Mouse (Mus musculus) CH12.LX (cell line): ENCODE data around the gene Phgdh. TPM values are rescaled to one million over a fixed set of nuclear protein-coding genes. Genes with fewer than 3 reads are reported as not detected.

Source experiments
- DNase-seq: peaks from one replicate; pipeline ENCODE4 v3.0.0-alpha.2; 2013; ENCODE audit errors: extremely low read depth
- H3K27ac ChIP-seq: 2 replicates; pipeline ENCODE4 v1.5.1; 2012; ENCODE audit warnings: low read depth, mild to moderate bottlenecking, control low read depth, moderate library complexity; ENCODE audit not compliant: insufficient read depth
- H3K27me3 ChIP-seq: replicated peaks from 2 replicates; pipeline ENCODE3; 2012; ENCODE audit warnings: inconsistent platforms
- H3K36me3 ChIP-seq, 2 experiments: replicated peaks in 1 of 2; 2 replicates each; pipeline versions ENCODE3 to v1.6.1; 2012; ENCODE audit warnings: inconsistent platforms in 1 of 2, low read length in 1 of 2, mild to moderate bottlenecking in 1 of 2, mixed read lengths in 1 of 2, moderate library complexity in 1 of 2; ENCODE audit not compliant: control insufficient read depth in 1 of 2, insufficient read depth in 1 of 2
- H3K4me1 ChIP-seq, 2 experiments: 2 replicates each; pipeline ENCODE4 v1.6.1; 2012; ENCODE audit warnings: inconsistent platforms in 1 of 2, moderate library complexity in 1 of 2; ENCODE audit not compliant: insufficient read depth in 2 of 2, control insufficient read depth in 1 of 2
- H3K4me2 ChIP-seq: 2 replicates; pipeline ENCODE4 v1.6.1; 2012; ENCODE audit warnings: low read depth, mild to moderate bottlenecking, control low read depth; ENCODE audit not compliant: poor library complexity, insufficient read depth, severe bottlenecking
- H3K4me3 ChIP-seq, 3 experiments: fragments of 150-350 bp in 1 of 3; sonication (generic) in 1 of 3; replicated peaks in 1 of 3; 2 replicates each; pipeline versions ENCODE3 to v1.5.1; 2011 to 2012; ENCODE audit warnings: low read depth in 2 of 3, low read length in 2 of 3, mild to moderate bottlenecking in 2 of 3, moderate library complexity in 2 of 3, control low read depth in 1 of 3, improper control_type of control experiment in 1 of 3, inconsistent platforms in 1 of 3, mixed read lengths in 1 of 3; ENCODE audit not compliant: poor library complexity in 1 of 3
- H3K79me2 ChIP-seq: replicated peaks from 2 replicates; pipeline ENCODE4 v1.6.1; 2012; ENCODE audit warnings: mild to moderate bottlenecking, moderate library complexity; ENCODE audit not compliant: control insufficient read depth, poor library complexity, insufficient read depth, severe bottlenecking; ENCODE audit errors: extremely low read depth
- H3K9ac ChIP-seq: 2 replicates; pipeline ENCODE4 v1.6.1; 2012; ENCODE audit warnings: low read depth, mild to moderate bottlenecking, control low read depth, moderate library complexity; ENCODE audit not compliant: insufficient read depth
- H3K9me3 ChIP-seq: replicated peaks from 2 replicates; pipeline ENCODE3; 2012; ENCODE audit warnings: low read length, inconsistent platforms, mixed read lengths
- BHLHE40 ChIP-seq: IDR thresholded peaks from 2 replicates; pipeline ENCODE4 v1.6.1; 2011; ENCODE audit warnings: mild to moderate bottlenecking, low read depth, low read length, improper control_type of control experiment
- CHD1 ChIP-seq: IDR thresholded peaks from 2 replicates; pipeline ENCODE4 v1.6.1; 2012; ENCODE audit warnings: low read depth, low read length, improper control_type of control experiment, inconsistent platforms
- CTCF ChIP-seq, 2 experiments: IDR thresholded peaks in 1 of 2; conservative IDR thresholded peaks in 1 of 2; 2 replicates each; pipeline ENCODE4 v1.5.1; 2011 to 2012; ENCODE audit warnings: low read depth in 2 of 2, low read length in 2 of 2, improper control_type of control experiment in 1 of 2, inconsistent platforms in 1 of 2, mild to moderate bottlenecking in 1 of 2, moderate library complexity in 1 of 2
- ELF1 ChIP-seq: IDR thresholded peaks from 2 replicates; pipeline ENCODE4 v1.6.1; 2014; ENCODE audit warnings: low read depth, mild to moderate bottlenecking, inconsistent platforms, low read length, improper control_type of control experiment
- EP300 ChIP-seq: IDR thresholded peaks from 2 replicates; pipeline ENCODE4 v1.6.1; 2011; ENCODE audit warnings: low read length, improper control_type of control experiment
- IRF4 ChIP-seq: IDR thresholded peaks from 2 replicates; pipeline ENCODE4 v1.6.1; 2014; ENCODE audit warnings: low read depth, mild to moderate bottlenecking, inconsistent platforms, low read length, improper control_type of control experiment
- MAX ChIP-seq: IDR thresholded peaks from 2 replicates; pipeline ENCODE4 v1.6.1; 2011; ENCODE audit warnings: low read length, improper control_type of control experiment
- MEF2A ChIP-seq: IDR thresholded peaks from 2 replicates; pipeline ENCODE4 v1.6.1; 2014; ENCODE audit warnings: low read depth, mild to moderate bottlenecking, inconsistent platforms, low read length, improper control_type of control experiment, borderline replicate concordance
- MXI1 ChIP-seq: IDR thresholded peaks from 2 replicates; pipeline ENCODE4 v1.6.1; 2011; ENCODE audit warnings: mild to moderate bottlenecking, low read depth, low read length, improper control_type of control experiment
- NELFE ChIP-seq: IDR thresholded peaks from 2 replicates; pipeline ENCODE4 v1.6.1; 2011; ENCODE audit warnings: low read depth, low read length, improper control_type of control experiment
- NRF1 ChIP-seq: IDR thresholded peaks from 2 replicates; pipeline ENCODE4 v1.6.1; 2014; ENCODE audit warnings: low read depth, mild to moderate bottlenecking, inconsistent platforms, low read length, improper control_type of control experiment, moderate library complexity
- POLR2A ChIP-seq: IDR thresholded peaks from 2 replicates; pipeline ENCODE4 v1.6.1; 2011; ENCODE audit warnings: low read depth, mild to moderate bottlenecking, improper control_type of control experiment, low read length
- POLR2AphosphoS2 ChIP-seq: IDR thresholded peaks from 2 replicates; pipeline ENCODE4 v1.6.1; 2011; ENCODE audit warnings: low read depth, low read length, improper control_type of control experiment
- RAD21 ChIP-seq: IDR thresholded peaks from 2 replicates; pipeline ENCODE4 v1.6.1; 2011; ENCODE audit warnings: low read depth, mild to moderate bottlenecking, low read length, improper control_type of control experiment, moderate library complexity
- SMC3 ChIP-seq: IDR thresholded peaks from 2 replicates; pipeline ENCODE4 v1.6.1; 2011; ENCODE audit warnings: low read depth, low read length, improper control_type of control experiment
- UBTF ChIP-seq: IDR thresholded peaks from 2 replicates; pipeline ENCODE4 v1.6.1; 2012; ENCODE audit warnings: low read depth, mild to moderate bottlenecking, inconsistent platforms, low read length, improper control_type of control experiment, moderate library complexity
- USF1 ChIP-seq: IDR thresholded peaks from 2 replicates; pipeline ENCODE4 v1.6.1; 2014; ENCODE audit warnings: low read depth, mild to moderate bottlenecking, inconsistent platforms, low read length, improper control_type of control experiment
- ZC3H11A ChIP-seq: IDR thresholded peaks from 2 replicates; pipeline ENCODE4 v1.6.1; 2012; ENCODE audit warnings: low read depth, mild to moderate bottlenecking, inconsistent platforms, low read length, improper control_type of control experiment
- ZMIZ1 ChIP-seq: IDR thresholded peaks from 2 replicates; pipeline ENCODE4 v1.6.1; 2012; ENCODE audit warnings: low read depth, mild to moderate bottlenecking, inconsistent platforms, low read length, improper control_type of control experiment
- ZNF384 ChIP-seq: IDR thresholded peaks from 2 replicates; pipeline ENCODE4 v1.6.1; 2012; ENCODE audit warnings: low read depth, low read length, improper control_type of control experiment, inconsistent platforms
- dilution Hi-C: fragments of 300-500 bp; cut with MboI; formaldehyde crosslinking; loops from 2 replicates; pipeline ENCODE4 v1.14.3; 2020; ENCODE audit warnings: low sequenced_read_pairs; ENCODE audit not compliant: extremely low pct_unique_long_range_greater_than_20kb, extremely low pct_ligation_motif_present
- in situ Hi-C: fragments of 300-500 bp; cut with MboI; formaldehyde crosslinking; loops from 3 replicates; pipeline ENCODE4 v1.14.3; 2019; ENCODE audit warnings: low sequenced_read_pairs, low pct_ligation_motif_present, low pct_unique_long_range_greater_than_20kb, mixed read lengths
- polyA plus RNA-seq: library from polyadenylated mRNA; unstranded; fragments of >175 nt; gene quantifications from 2 replicates; pipeline ENCODE4 v1.2.1, GENCODE M21; 2012; ENCODE audit warnings: low read depth; ENCODE audit not compliant: insufficient read length
- total RNA-seq, 2 experiments: library from RNA; depleted of rRNA; stranded (reverse); fragments of 300-350 nt in 1 of 2; fragments of >200 nt in 1 of 2; gene quantifications; 2 replicates each; pipeline ENCODE4 v1.2.3; 2012 to 2014

Gene Phgdh
- total and polyA plus RNA-seq, 3 experiments = 543 to 631 (median 587) TPM

- peak; percentile 52 for DNase-seq
Measured at GRCm38 (mm10) chr3:98362753-98363152, 23.0 kb upstream of the Phgdh start.

GRCm38 (mm10) chr3:98356632-98357370 is 17.0 kb upstream of the Phgdh start:
- no peaks in the 10 kb centered on the region for H3K9me3 ChIP-seq
- no peak for TF ChIP-seq ELF1
- no peak for TF ChIP-seq BHLHE40
- TF ChIP-seq CHD1 = no peak
- no peak for TF ChIP-seq POLR2A
- no peak for TF ChIP-seq EP300
- no peak for TF ChIP-seq MEF2A
- no peak for TF ChIP-seq USF1
- no peak for TF ChIP-seq CTCF (conservative IDR thresholded peaks at IDR 0.05 in 1 of 2, IDR thresholded peaks at IDR 0.05 in 1 of 2; ENCODE audit: low read depth in 2 of 2, low read length in 2 of 2)
- no peak for TF ChIP-seq SMC3
- TF ChIP-seq POLR2AphosphoS2 = no peak
- TF ChIP-seq NELFE = no peak
- no peak for TF ChIP-seq IRF4
- TF ChIP-seq ZNF384 = no peak
- TF ChIP-seq NRF1 = no peak
- no peak for TF ChIP-seq UBTF
- no peak for TF ChIP-seq ZMIZ1
- no peak for TF ChIP-seq MAX
- no peak overlapping the region for H3K9ac ChIP-seq
- no peak overlapping the region for H3K4me2 ChIP-seq
- in situ Hi-C loops = no loop called here
- no peaks in the 10 kb centered on the region for H3K79me2 ChIP-seq
- no peaks in the 10 kb centered on the region for H3K36me3 ChIP-seq
- dilution Hi-C loops = no loop called here
- DNase-seq = no peak
- H3K27me3 ChIP-seq = peaks cover 2% of the 10 kb centered on the region
- H3K27ac ChIP-seq = no peak overlapping the region
- H3K4me1 ChIP-seq = peaks cover 2 to 8% of the 10 kb centered on the region in 2 experiments; a peak in 3 of 4 replicates
- no peak overlapping the region for H3K4me3 ChIP-seq

More at GRCm38 (mm10) chr3:98362753-98363152, 23.0 kb upstream of the Phgdh start:
- H3K27me3 ChIP-seq = peaks cover 2% of the 10 kb centered on the region
- no peaks in the 10 kb centered on the region for H3K79me2 ChIP-seq
- peak overlapping the region; percentile 74 for H3K4me2 ChIP-seq
- dilution Hi-C loops = no loop called here
- H3K9me3 ChIP-seq = no peaks in the 10 kb centered on the region
- H3K27ac ChIP-seq = no peak overlapping the region
- in situ Hi-C loops = no loop called here
- TF ChIP-seq CTCF (conservative IDR thresholded peaks at IDR 0.05 in 1 of 2, IDR thresholded peaks at IDR 0.05 in 1 of 2; ENCODE audit: low read depth in 2 of 2, low read length in 2 of 2) (peak; percentile 34 to 86; a peak in 3 of 4 replicates), RAD21 (peak; percentile 79), CHD1 (no peak), USF1 (no peak), MXI1 (no peak), SMC3 (peak; percentile 88), NRF1 (no peak), ZC3H11A (peak; percentile 52)
- no peaks in the 10 kb centered on the region for H3K4me1 ChIP-seq
- no peak overlapping the region for H3K9ac ChIP-seq
- no peak overlapping the region for H3K4me3 ChIP-seq
- no peaks in the 10 kb centered on the region for H3K36me3 ChIP-seq
